Mouse (Mus musculus): ENCODE results near the gene Asic4.

Gene Asic4

GRCm38 (mm10) chr1:75443247-75444024 is 6.8 kb upstream of the Asic4 start:
- DNase-seq (ENCODE audit: low read depth, low spot score), result no peak

- DNase-seq (ENCODE audit: low read depth, low spot score), result no peak
These were observed 6.0 kb upstream of the Asic4 start for GRCm38 (mm10) chr1:75444208-75444607.

GRCm38 (mm10) chr1:75445141-75445701 is 5.0 kb upstream of the Asic4 start:
- no peak for DNase-seq (ENCODE audit: low read depth, low spot score)

GRCm38 (mm10) chr1:75445751-75446611 is 4.3 kb upstream of the Asic4 start:
- peak; percentile 81 for DNase-seq (ENCODE audit: low read depth, low spot score)

- no peak for DNase-seq (ENCODE audit: low read depth, low spot score)
These were observed 3.6 kb upstream of the Asic4 start for GRCm38 (mm10) chr1:75446656-75447055.

GRCm38 (mm10) chr1:75447265-75448051 is 2.8 kb upstream of the Asic4 start:
- DNase-seq (ENCODE audit: low read depth, low spot score), result no peak

GRCm38 (mm10) chr1:75448052-75448431 is 2.2 kb upstream of the Asic4 start:
- no peak for DNase-seq (ENCODE audit: low read depth, low spot score)

GRCm38 (mm10) chr1:75448937-75449336 is 1.3 kb upstream of the Asic4 start:
- DNase-seq (ENCODE audit: low read depth, low spot score), result no peak

- no peak for DNase-seq (ENCODE audit: low read depth, low spot score)
These were observed 680 bp upstream of the Asic4 start for GRCm38 (mm10) chr1:75449377-75450135.

GRCm38 (mm10) chr1:75451900-75452299 is 1.7 kb downstream of the Asic4 start:
- DNase-seq (ENCODE audit: low read depth, low spot score), result no peak

- DNase-seq (ENCODE audit: low read depth, low spot score), result peak; percentile 39
These were observed 5.2 kb downstream of the Asic4 start for GRCm38 (mm10) chr1:75455433-75455832.

GRCm38 (mm10) chr1:75455948-75456347 is 5.7 kb downstream of the Asic4 start:
- DNase-seq (ENCODE audit: low read depth, low spot score), result no peak

GRCm38 (mm10) chr1:75456746-75457564 is 6.7 kb downstream of the Asic4 start:
- DNase-seq (ENCODE audit: low read depth, low spot score), result no peak

GRCm38 (mm10) chr1:75457710-75458024 is 7.4 kb downstream of the Asic4 start:
- DNase-seq (ENCODE audit: low read depth, low spot score), result peak; percentile 48

GRCm38 (mm10) chr1:75458025-75458788 is 8.0 kb downstream of the Asic4 start:
- peak; percentile 50 for DNase-seq (ENCODE audit: low read depth, low spot score)

- no peak for DNase-seq (ENCODE audit: low read depth, low spot score)
These were observed 8.8 kb downstream of the Asic4 start for GRCm38 (mm10) chr1:75458789-75459684.

- no peak for DNase-seq (ENCODE audit: low read depth, low spot score)
These were observed 10.1 kb downstream of the Asic4 start for GRCm38 (mm10) chr1:75460297-75460696.

GRCm38 (mm10) chr1:75462636-75463035 is 12.4 kb downstream of the Asic4 start:
- no peak for DNase-seq (ENCODE audit: low read depth, low spot score)

All from 3T3-L1 (cell line).